Mouse (Mus musculus): Measurements from ENCODE around the gene Katna1.

The Katna1 gene

DNA sequence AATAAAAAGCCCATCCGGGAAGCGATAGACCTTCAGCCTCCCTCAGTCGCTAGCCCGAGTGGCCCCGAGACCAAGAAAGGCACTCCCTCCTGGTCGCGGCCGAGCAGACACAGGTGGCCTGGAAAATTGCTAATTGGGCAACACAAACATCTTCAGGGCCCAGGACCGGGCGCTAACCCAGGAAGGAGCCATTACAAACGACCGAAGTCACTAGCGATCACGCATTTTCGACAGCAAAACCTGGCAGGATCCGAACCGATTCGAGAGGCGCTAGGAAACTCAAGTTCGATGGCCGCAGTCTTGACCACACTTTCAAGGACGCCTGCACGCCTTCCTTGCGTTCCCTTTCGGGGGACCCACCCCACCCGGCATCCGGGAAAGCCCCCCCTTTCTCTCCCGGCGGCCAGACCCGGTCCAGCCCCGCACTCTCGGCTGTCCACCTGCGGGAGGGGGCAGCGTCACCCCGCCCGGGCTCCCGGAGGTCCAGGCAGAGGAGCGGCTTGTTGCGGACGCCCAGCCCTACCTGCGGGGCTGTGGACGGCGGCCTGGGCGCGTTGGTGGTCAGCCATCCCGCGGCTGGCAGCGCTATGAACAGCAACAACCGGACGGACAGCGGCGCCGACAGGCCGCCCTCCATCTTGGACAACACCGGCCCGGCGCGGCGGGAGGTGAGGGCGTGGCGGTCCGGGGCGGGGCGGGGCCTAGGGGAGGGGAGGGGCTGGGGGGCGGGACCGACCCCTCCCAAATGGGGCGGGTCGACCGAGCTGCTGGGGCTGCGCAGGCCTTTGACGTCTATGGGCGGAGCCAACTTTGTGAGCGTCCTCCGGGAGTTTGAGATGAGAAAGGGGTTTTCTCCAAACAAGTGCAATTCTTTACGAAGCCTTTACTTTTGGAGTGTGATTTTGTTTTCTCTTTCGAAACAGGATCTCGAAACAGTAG, 54.7 kb downstream of the Katna1 start:
- peak; percentile 93 for DNase-seq

GRCm38 (mm10) chr10:7781214-7781613, 55.4 kb downstream of the Katna1 start:
- DNase-seq: no peak

- no peak for DNase-seq
Measured at GRCm38 (mm10) chr10:7787319-7787718, 61.5 kb downstream of the Katna1 start.

- no peak for DNase-seq
Measured at GRCm38 (mm10) chr10:7792254-7792750, 66.5 kb downstream of the Katna1 start.

GRCm38 (mm10) chr10:7792751-7793385, 67.1 kb downstream of the Katna1 start, which contains the start of the genes Ginm1 and Ppil4:
Gene Ginm1, minus strand, starts transcription at chr10:7792824.
Gene Ppil4, plus strand, starts transcription at chr10:7792891.
- peak; percentile 91 for DNase-seq

- no peak for DNase-seq
Measured at GRCm38 (mm10) chr10:7801258-7801657, 75.5 kb downstream of the Katna1 start.

GRCm38 (mm10) chr10:7802519-7803140, 76.8 kb downstream of the Katna1 start:
- no peak for DNase-seq

DNA sequence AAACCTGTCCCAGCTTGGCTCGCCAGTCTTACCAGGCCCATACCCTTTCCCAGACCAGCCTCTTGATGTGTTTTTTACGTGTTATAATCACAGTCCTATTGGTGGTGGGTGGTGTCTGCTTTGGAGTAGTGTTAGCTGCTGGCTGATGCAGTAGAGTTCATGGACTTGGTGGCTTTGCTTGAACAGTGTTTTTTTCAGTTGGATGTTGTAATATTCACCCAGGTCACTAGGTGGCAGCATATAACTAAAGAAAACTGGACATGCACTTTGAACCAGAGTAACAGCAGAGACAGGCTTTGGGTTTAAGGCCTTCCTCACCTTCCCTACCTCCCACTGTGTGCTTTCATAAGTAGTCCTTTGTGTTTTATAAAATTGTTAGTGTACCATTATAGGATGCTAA, 84.1 kb downstream of the Katna1 start:
- peak; percentile 82 for DNase-seq
